Mouse (Mus musculus) liver, adult (tissue): ENCODE data around the gene Nfia.

Source experiments
- GATA4 ChIP-seq: IDR thresholded peaks from 2 replicates; pipeline ENCODE4 v1.6.1; 2014; ENCODE audit warnings: mild to moderate bottlenecking, low read length; ENCODE audit not compliant: insufficient replicate concordance

The Nfia gene

DNA sequence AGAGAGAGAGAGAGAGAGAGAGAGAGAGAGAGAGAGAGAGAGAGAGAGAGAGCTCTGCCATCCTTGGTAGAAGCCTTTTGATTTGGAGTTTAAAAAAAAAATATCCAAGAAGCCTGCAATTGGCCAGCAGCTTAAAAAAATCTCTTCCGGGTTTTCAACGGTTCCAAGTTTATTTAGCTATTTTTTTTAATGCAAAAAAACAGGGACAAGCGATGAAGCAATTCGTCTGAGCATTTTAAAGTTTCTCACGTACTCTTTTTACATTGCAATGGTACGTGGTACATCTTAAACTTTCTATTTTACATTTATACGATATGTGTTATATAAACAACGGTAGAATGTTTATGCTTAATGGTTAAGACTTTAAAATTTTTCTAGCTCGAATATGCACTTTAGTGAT, at the start of gene Nfia:
Nfia (plus strand) TSS at position 94 of the 400 bp plus-strand sequence.
- no peak for TF ChIP-seq GATA4

DNA sequence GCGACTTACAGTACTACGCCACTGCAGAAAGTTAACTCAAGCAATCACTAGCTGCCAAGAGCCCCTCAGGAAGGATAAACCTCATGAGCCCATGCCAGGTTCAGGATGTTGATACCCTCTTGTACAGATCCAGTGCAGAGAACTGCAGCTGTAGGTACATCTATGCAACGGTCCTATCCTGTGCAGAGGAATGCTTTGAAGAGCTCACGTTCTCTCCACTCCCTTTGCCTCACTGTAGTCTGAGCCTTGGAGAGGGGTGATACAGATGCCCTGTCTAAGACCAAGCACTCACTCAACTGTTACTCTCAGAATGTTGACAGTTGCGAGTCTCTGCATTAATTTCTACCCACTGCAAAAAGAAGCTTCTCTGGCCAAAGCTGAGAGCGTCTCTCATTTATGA, 49.2 kb upstream of the Nfia start:
- no peak for TF ChIP-seq GATA4

DNA sequence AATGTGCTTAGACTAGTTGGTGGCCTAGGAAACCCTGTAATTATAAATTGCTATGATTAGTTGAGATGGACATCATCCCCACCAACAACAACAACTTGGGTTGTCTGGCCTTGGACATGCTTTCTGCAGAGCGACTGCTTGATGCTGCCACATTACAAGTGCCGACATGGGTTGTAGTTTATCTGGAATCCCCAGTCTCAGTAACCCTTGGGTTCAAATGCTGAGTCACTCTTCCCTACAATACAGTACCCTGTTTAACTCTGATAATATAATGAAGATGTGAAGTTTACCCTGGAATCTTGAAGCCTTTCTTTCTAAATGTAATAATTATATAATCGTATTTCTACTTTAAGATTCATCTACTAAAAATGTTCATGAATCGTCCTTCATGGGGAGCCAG, 44.0 kb upstream of the Nfia start:
- no peak for TF ChIP-seq GATA4

DNA sequence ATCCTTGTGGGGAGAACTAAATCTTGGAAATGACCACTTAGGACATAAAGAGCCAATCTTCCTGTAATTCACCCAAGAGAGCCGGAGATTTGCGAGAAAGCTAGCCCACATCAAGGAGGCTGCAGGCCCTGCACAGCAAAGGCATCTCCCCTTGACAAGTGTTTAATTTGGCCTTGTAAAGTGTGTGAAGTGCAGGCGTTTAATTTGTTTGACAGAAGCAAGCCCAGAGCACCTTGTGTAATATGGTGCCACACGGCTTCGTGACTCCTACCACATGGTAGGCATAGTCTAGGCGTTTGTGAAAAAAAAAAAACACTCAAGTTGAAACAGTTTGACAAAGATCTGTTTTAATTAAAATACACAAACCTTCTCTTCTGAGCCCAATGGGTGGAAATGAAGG, 42.5 kb upstream of the Nfia start:
- TF ChIP-seq GATA4: no peak

DNA sequence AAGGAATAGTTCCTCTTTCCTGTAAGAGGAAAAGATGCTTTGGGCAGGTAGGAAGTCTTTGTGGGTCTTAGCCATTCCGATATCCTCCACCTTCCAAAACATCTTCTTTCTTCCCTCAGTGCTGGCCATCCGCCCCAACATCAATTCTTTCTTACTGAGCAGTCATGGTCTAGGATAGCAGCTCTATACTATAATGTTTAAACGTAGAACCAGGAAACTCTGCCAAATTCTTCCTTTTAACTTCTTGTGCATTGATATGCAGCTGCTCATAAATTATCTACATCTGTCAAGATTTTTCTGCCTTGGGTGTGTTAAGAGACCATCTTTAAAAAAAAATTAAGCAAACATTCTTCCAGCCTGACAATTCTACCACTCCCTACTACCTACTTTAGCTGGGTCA, 42.1 kb upstream of the Nfia start:
- TF ChIP-seq GATA4: no peak

DNA sequence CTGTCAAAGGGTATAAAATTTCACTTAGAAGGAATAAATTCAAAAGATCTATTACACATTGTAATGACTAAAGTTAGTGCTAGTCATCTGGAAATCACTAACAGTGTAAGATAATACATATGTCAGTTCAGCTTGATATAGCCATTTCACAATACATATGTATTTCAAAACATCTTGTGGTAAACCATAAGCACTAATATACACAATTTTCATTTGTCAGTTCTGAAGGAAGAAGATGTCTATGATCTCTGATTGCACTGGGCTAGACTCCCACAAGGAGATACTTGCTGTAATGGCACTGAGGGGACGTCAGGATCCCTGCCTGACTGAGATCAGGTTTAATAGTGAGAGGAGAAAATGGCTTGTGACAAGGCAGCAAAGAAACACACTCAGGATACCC, 39.1 kb upstream of the Nfia start:
- no peak for TF ChIP-seq GATA4

DNA sequence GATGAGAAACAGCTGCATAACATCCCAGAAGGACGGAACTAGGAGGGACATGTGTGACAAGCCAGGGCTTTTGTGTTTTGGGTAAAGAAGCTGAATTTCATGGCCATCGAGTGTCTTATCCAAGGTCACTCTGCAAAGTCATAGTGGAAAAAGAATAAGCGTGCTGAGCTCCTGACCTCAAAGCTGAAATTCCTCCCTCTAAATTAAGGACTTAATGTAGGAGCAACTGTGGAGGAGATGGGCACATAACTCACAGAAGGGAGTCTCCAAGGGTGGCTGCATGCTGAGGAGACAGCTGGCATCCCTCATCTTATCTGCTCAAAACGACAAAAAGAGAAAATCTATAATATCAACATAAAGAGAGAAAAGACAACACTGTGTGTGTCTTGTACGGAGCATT, 28.6 kb upstream of the Nfia start:
- TF ChIP-seq GATA4: no peak

DNA sequence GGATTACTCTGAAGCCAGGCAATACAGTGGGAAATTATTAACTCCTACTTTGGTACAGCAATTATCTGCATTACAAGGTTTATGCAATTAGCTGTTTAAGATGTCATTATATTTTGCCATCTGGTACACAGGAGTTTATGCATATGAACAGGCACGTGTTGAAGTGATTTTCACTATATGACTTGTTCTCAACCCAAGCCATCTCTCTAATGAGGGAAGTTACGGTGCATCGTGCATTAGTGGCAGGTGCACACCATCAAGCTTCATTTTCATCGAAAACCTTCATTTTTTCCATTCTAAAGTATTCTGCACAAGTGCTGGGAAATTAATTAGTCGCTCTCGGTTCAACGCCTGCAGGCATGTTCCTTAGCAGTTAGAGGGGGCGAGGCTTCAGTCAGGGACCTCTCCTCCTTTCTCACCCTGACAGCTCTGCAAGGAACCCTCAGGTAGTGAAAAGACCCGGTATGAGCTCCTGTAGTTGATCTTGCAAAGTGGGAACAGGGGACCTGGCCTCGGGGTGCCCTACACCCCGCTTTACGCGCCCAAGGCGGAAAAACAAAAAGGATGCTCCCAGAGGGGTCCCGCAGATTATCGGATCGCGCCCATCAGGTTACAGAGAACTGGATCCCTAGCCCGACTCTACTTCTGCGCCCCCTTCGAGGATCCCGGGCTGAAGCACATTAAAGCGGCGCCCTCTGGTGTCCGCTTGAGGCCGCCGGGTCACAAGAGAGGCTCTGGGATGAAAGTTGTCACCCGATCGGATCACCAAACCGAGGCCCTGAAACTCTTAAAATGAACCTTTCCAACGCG, 27.0 kb upstream of the Nfia start:
- TF ChIP-seq GATA4: no peak

DNA sequence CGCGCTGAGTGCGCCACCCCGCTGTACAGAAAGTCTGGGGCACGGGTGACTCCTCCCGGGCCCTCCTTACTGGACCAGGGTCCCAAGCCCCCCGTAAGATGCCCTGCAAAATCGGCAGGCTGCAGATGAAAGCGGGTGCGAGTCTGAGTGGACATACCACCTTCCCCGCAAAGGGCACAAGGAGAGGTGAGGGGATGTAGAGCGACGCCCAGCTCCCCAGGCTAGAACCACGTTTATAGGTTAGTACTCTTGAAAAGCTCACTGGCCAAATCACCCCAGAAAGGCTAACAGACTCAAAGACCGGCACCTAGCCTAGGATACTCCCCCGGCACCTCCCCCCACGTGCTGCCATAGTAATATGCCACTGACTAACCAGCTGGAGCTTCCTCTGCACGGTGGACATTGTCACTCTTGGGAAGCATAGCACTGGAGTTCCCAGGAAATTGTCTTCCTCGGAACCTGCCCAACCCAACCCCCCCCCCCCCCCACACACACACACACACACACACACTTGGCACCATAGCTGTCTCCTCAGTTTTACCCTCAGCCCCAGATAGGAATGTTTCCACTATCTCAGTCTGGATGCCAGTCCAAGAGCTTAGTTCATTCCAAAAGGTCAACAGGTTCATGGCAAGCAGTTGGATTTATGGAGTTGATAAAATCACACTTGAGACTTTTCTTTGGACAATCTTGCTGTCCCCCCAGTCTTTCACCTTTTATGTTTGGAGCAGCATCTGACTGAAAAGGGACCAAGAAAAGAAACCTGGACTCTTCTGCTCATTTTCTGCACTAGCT, 26.2 kb upstream of the Nfia start:
- no peak for TF ChIP-seq GATA4

DNA sequence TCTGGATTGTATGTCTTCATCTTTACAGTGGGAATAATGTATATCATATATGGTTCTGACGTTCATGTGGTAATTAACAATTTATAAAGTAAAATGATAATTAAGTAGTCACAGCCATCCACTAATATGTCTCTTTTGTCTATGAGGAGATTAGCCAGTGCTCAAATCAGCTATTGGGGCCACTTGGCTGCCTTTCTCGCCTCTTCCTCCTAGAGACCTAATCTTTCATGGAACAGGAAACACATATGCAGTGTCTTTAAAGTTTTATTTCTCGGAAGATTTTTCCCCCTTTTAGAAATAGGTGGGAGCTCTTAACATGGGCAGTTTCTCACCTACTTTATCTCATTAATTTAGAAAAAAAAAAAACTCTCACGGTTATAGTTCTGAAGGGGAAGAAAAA, 22.1 kb upstream of the Nfia start:
- no peak for TF ChIP-seq GATA4

DNA sequence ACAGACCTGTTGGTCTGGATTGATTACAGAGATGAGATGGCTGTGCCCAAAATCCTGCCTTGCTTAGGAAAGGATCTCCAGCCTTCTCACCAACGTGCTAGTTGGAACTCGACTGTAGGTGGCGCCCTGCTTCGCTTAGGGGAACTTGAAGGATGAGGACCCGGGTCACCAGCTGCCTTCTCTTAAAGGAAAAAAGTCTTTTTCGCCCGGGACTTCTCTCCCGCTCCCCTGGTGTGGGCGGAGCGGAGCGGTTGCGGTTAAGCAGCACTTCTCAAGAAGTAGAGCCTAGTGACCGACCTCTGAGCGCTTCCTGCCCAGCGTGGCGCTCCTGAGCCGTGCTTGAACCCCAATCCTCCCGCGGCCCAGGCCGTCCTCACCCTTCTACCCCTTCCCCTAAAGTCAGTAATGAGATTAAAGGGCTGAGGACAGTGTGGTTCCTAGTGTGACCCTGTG, 21.5 kb upstream of the Nfia start:
- TF ChIP-seq GATA4: peak; percentile 11; the same call in 1 of the 2 replicates

DNA sequence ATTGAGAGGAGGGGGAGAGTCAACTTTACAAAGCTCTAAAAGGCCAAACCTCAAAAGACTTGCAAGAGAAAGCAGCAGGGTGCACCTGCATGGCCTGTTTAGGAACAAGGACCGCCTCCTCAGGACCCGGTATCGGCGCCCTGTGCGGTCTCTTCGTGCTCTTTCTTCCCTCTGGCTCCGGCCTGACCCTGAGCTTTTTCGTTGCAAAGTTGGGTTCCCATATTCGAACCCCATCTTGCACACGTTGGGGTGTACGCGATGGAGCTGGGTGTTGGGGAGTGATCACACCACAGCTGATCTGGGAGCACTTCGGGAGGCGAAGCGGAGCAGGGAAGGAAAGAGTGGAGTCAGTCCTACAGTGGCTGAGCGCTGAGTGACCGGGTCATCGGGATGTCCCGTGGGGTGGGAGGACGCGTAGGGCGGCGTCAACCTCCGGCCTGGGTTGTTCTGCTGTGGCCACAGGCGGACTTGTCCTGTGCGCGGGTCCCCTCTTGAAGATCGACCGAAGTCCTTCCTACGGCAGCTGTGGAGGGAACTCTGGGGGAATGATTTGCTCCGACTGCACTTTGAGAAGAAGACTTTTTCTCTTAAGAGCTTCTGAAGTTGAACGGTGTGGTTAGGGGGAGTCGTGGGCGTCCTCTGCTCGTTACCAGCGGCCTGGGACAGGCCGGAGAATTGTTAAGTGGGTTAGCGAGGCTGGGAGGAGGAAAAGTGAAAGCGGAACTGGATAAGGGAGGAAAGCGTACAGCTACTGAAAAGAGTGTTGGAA, 20.9 kb upstream of the Nfia start:
- no peak for TF ChIP-seq GATA4

DNA sequence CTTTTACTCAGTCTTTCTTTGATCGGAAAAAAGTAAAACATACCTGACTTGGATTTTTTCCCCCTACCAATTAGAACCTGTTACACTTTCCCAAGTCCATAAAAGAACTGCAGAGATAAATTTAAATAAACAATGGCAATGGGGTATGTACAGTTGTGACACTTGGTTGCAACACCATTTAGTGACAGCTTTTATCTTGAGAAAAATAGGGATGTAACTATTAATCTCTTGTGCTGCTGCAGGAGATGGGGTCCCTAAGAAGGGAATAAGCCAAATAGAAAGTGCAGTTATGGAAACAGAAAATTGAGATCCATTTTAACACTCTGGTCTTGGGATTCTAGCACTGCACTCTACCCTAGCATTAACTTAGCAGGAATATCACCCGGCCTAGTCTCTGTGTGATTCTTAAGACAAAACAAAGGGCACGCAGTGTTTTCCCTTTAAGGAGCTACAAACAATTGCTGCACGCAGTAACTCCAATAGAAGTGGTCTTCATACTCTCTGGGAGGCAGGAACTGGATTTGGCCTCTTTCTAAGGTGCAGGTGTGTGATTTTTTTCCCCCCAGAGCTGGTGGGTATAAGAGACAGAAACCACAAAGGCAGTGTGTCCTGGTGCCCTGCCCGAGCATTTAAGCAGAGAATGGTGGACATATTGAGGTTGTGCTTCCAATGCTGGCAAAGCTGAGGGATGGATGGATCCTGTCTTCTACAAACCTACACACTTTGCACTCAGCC, 20.1 kb upstream of the Nfia start:
- TF ChIP-seq GATA4: no peak

DNA sequence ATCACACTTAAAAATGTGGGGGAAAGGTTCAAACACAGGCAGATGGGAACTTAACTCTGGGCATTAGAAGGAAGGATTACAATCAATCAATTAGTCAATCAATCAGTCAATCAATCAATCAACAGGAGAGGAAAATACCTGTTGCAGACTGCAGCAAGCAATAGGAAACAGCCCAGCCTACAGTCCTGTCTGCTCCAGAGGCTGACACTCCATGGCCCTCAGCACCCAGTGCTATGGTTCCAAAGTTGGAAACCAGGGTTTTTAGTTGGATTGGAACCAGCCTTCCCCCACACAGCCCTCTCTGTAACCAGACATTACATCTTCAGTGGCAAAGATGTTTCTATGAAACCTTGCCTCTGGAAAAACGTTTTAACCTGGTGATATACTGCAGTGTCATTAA, 19.0 kb upstream of the Nfia start:
- no peak for TF ChIP-seq GATA4

DNA sequence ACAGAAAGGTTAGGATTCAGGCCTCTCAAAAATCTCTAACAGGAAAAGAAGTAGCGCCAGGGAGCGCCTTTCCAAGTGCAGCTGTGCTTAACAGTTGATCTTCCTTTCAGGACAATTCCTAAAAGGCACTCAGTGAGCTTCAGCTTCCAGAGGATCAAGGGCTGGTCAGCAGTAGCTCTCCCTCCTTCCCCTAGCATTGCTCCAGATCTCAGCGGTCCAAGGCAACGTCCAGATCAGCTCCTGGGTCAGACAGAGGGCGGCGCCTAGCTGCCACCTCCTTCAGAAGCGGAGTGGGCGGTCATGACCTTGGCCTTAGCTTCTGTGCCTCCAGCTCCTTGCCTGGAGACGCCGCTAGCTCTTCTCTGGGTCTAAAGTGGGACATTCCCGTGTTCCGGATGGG, 18.3 kb upstream of the Nfia start:
- peak; percentile 26; the same call in 1 of the 2 replicates for TF ChIP-seq GATA4
